In genomic region chr4:137913321-137914057, GRCm38 (mm10) we compare ENCODE assay signal across 8 mouse cellular contexts. TPM values are rescaled to one million over a fixed set of nuclear protein-coding genes. Genes with fewer than 3 reads are reported as not detected.
DNase-seq lines count a peak whose midpoint lies in the region; ATAC-seq lines count a peak whose summit lies in the region.

No protein-coding gene starts in this region.

- no peaks in the 10 kb centered on the region for H3K27me3 ChIP-seq in hindbrain, embryonic 15.5 days
- no peaks in the 10 kb centered on the region for H3K27me3 ChIP-seq in limb, embryonic 15.5 days
- 0 out of 2 replicates have a peak, but pooled peaks cover 5% of the 10 kb centered on the region for H3K27me3 ChIP-seq in midbrain, embryonic 14.5 days (ENCODE audit: control insufficient read depth, insufficient read depth, low read length)

- ATAC-seq in hindbrain, embryonic 15.5 days (ENCODE audit: low FRiP score, low read depth), result peak; percentile 80
- peak; percentile 75 for ATAC-seq in limb, embryonic 15.5 days (ENCODE audit: insufficient number of reproducible peaks, low FRiP score, low TSS enrichment, low read depth)
- peak; percentile 78 for ATAC-seq in midbrain, embryonic 14.5 days (ENCODE audit: low FRiP score, low TSS enrichment)

- H3K36me3 ChIP-seq in hindbrain, embryonic 15.5 days, result no peaks in the 10 kb centered on the region
- H3K36me3 ChIP-seq in limb, embryonic 15.5 days, result no peaks in the 10 kb centered on the region
- no peaks in the 10 kb centered on the region for H3K36me3 ChIP-seq in midbrain, embryonic 14.5 days (ENCODE audit: control insufficient read depth, insufficient read depth, low read length)

- H3K9ac ChIP-seq in hindbrain, embryonic 15.5 days, result peak overlapping the region; percentile 59
- H3K9ac ChIP-seq in limb, embryonic 15.5 days, result peak overlapping the region; percentile 41; the same call in 1 of the 2 replicates
- H3K9ac ChIP-seq in midbrain, embryonic 14.5 days (replicated peaks; ENCODE audit: low read length), result peak overlapping the region; percentile 64

- no peaks in the 10 kb centered on the region for H3K9me3 ChIP-seq in hindbrain, embryonic 15.5 days
- no peaks in the 10 kb centered on the region for H3K9me3 ChIP-seq in limb, embryonic 15.5 days
- H3K9me3 ChIP-seq in midbrain, embryonic 14.5 days (ENCODE audit: control insufficient read depth, low read length), result no peaks in the 10 kb centered on the region

- peak; percentile 66 for DNase-seq in T-cell, adult 2 months (ENCODE audit: low spot score)
- DNase-seq in c-Kit-positive CD71-positive TER-119-negative erythroid progenitor cells, embryonic 14.5 days (ENCODE audit: low read depth), result peak; percentile 47
- peak; percentile 68 to 76 for DNase-seq in gastrocnemius, adult 8-10 months (ENCODE audit: low spot score in 2 of 2)
- DNase-seq in midbrain, embryonic 14.5 days, result peak; percentile 82
- peak; percentile 70 to 71 for DNase-seq in spleen, postnatal 36 days (ENCODE audit: low spot score in 2 of 2)
- no peak for DNase-seq in frontal cortex, postnatal 25 days (ENCODE audit: low spot score in 2 of 2)

- peak overlapping the region; percentile 54 for H3K4me3 ChIP-seq in hindbrain, embryonic 15.5 days
- peak overlapping the region; percentile 57 for H3K4me3 ChIP-seq in limb, embryonic 15.5 days
- peak overlapping the region; percentile 44 for H3K4me3 ChIP-seq in midbrain, embryonic 14.5 days (replicated peaks; ENCODE audit: low read depth, low read length)

- under 1% methylated on average over 39 of the region's 54 CpGs for WGBS in hindbrain, embryonic 15.5 days
- 1% methylated on average over 47 of the region's 54 CpGs for WGBS in limb, embryonic 15.5 days
- 2% methylated on average over 53 of the region's 54 CpGs for WGBS in midbrain, embryonic 14.5 days

- H3K4me2 ChIP-seq in hindbrain, embryonic 15.5 days, result peak overlapping the region; percentile 93
- H3K4me2 ChIP-seq in limb, embryonic 15.5 days, result peak overlapping the region; percentile 98
- peak overlapping the region; percentile 95 for H3K4me2 ChIP-seq in midbrain, embryonic 14.5 days (ENCODE audit: low read length)

- 0 out of 2 replicates have a peak overlapping the region, but pooled peaks have one; percentile 13 for H3K27ac ChIP-seq in hindbrain, embryonic 15.5 days (replicated peaks)
- 0 out of 2 replicates have a peak overlapping the region, but pooled peaks have one; percentile 22 for H3K27ac ChIP-seq in limb, embryonic 15.5 days
- H3K27ac ChIP-seq in midbrain, embryonic 14.5 days (replicated peaks; ENCODE audit: low read depth, low read length), result no peak overlapping the region

- H3K4me1 ChIP-seq in hindbrain, embryonic 15.5 days (replicated peaks), result peaks cover 36% of the 10 kb centered on the region
- H3K4me1 ChIP-seq in limb, embryonic 15.5 days, result peaks cover 46% of the 10 kb centered on the region
- H3K4me1 ChIP-seq in midbrain, embryonic 14.5 days (ENCODE audit: control insufficient read depth, insufficient read depth, low read length), result peaks cover 28% of the 10 kb centered on the region

RNA-seq across cellular contexts. Expression of gene Ece1, which starts 51.5 kb away (rescaled TPM):
- 10 to 100 TPM; 48.8 to 97.1 (median 69.4) TPM for total RNA-seq in gastrocnemius, adult 8-10 months (2022)
- 18.7 and 24.8 TPM in 2 replicates for polyA plus RNA-seq in hindbrain, embryonic 15.5 days (2015; fragmentation: Nextera tagmentation; extraction: Ambion mirVana)
- polyA plus RNA-seq in limb, embryonic 15.5 days (2015; fragmentation: Nextera tagmentation; extraction: Ambion mirVana), result 39.0 and 52.5 TPM in 2 replicates
- 11.9 and 18.4 TPM in 2 replicates for polyA plus RNA-seq in midbrain, embryonic 14.5 days (2014; fragmentation: Nextera tagmentation; extraction: Ambion mirVana)

Comparison
In these comparisons a context has a peak if more than half of its experiments do, and no peak if none do; other contexts are left out.
1. DNase-seq: peak in T-cell, adult 2 months (single experiment), c-Kit-positive CD71-positive TER-119-negative erythroid progenitor cells, embryonic 14.5 days (single experiment), gastrocnemius, adult 8-10 months (2 of 2), midbrain, embryonic 14.5 days (single experiment) and spleen, postnatal 36 days (2 of 2); none in frontal cortex, postnatal 25 days (0 of 2).
2. Peak in every context shown above with its lines, with median percentiles within 50 percentile points of each other: ATAC-seq, H3K4me2 ChIP-seq, H3K4me3 ChIP-seq and H3K9ac ChIP-seq.